Mouse (Mus musculus): Measurements from ENCODE around the gene Cdh13. TPM values are rescaled to one million over a fixed set of nuclear protein-coding genes. Genes with fewer than 3 reads are reported as not detected.

The Cdh13 gene
- polyA plus RNA-seq, 1 experiment = not detected

- Histone ChIP-seq H3K36me3 (replicated peaks; ENCODE audit: low read length) (no peaks in the 10 kb centered on the region), H3K4me3 (replicated peaks) (peak overlapping the region; percentile 54), H3K27me3 (replicated peaks) (no peaks in the 10 kb centered on the region), H3K9me3 (peaks cover 85% of the 10 kb centered on the region), H3K4me1 (no peaks in the 10 kb centered on the region)
- no peak for TF ChIP-seq GATA1 (IDR thresholded peaks at IDR 0.05; ENCODE audit: borderline replicate concordance, low read length)
- TF ChIP-seq FLI1 (IDR thresholded peaks at IDR 0.05; ENCODE audit: low read length) = no peak
These were observed 678.5 kb downstream of the Cdh13 start for GRCm38 (mm10) chr8:118961877-118962545.

GRCm38 (mm10) chr8:118965101-118965840 lies 681.7 kb downstream of the Cdh13 start:
- no peaks in the 10 kb centered on the region for H3K36me3 ChIP-seq (replicated peaks; ENCODE audit: low read length)
- H3K27me3 ChIP-seq (replicated peaks) = no peaks in the 10 kb centered on the region
- TF ChIP-seq FLI1 (IDR thresholded peaks at IDR 0.05; ENCODE audit: low read length) (no peak), GATA1 (IDR thresholded peaks at IDR 0.05; ENCODE audit: borderline replicate concordance, low read length) (no peak)
- peaks cover 93% of the 10 kb centered on the region for H3K9me3 ChIP-seq
- H3K4me1 ChIP-seq = no peaks in the 10 kb centered on the region
- no peak overlapping the region for H3K4me3 ChIP-seq (replicated peaks)

- H3K9me3 ChIP-seq = peaks cover 94% of the 10 kb centered on the region
- no peaks in the 10 kb centered on the region for H3K27me3 ChIP-seq (replicated peaks)
- no peaks in the 10 kb centered on the region for H3K36me3 ChIP-seq (replicated peaks; ENCODE audit: low read length)
- H3K4me1 ChIP-seq = no peaks in the 10 kb centered on the region
- no peak overlapping the region for H3K4me3 ChIP-seq (replicated peaks)
- no peak for TF ChIP-seq FLI1 (IDR thresholded peaks at IDR 0.05; ENCODE audit: low read length)
- no peak for TF ChIP-seq GATA1 (IDR thresholded peaks at IDR 0.05; ENCODE audit: borderline replicate concordance, low read length)
These were observed 685.4 kb downstream of the Cdh13 start for GRCm38 (mm10) chr8:118968896-118969295.

GRCm38 (mm10) chr8:118979800-118980199 lies 696.3 kb downstream of the Cdh13 start:
- no peaks in the 10 kb centered on the region for H3K36me3 ChIP-seq (replicated peaks; ENCODE audit: low read length)
- no peak overlapping the region for H3K4me3 ChIP-seq (replicated peaks)
- H3K4me1 ChIP-seq = no peaks in the 10 kb centered on the region
- TF ChIP-seq GATA1 (IDR thresholded peaks at IDR 0.05; ENCODE audit: borderline replicate concordance, low read length) (no peak), FLI1 (IDR thresholded peaks at IDR 0.05; ENCODE audit: low read length) (no peak)
- peaks cover 88% of the 10 kb centered on the region for H3K9me3 ChIP-seq
- no peaks in the 10 kb centered on the region for H3K27me3 ChIP-seq (replicated peaks)

GRCm38 (mm10) chr8:118983724-118984123 lies 700.2 kb downstream of the Cdh13 start:
- no peaks in the 10 kb centered on the region for H3K4me1 ChIP-seq
- peaks cover 87% of the 10 kb centered on the region for H3K9me3 ChIP-seq
- no peaks in the 10 kb centered on the region for H3K36me3 ChIP-seq (replicated peaks; ENCODE audit: low read length)
- TF ChIP-seq FLI1 (IDR thresholded peaks at IDR 0.05; ENCODE audit: low read length) (no peak), GATA1 (IDR thresholded peaks at IDR 0.05; ENCODE audit: borderline replicate concordance, low read length) (no peak)
- no peaks in the 10 kb centered on the region for H3K27me3 ChIP-seq (replicated peaks)
- H3K4me3 ChIP-seq (replicated peaks) = no peak overlapping the region

- Histone ChIP-seq H3K36me3 (replicated peaks; ENCODE audit: low read length) (no peaks in the 10 kb centered on the region), H3K9me3 (peaks cover 83% of the 10 kb centered on the region)
- no peak for TF ChIP-seq FLI1 (IDR thresholded peaks at IDR 0.05; ENCODE audit: low read length)
- TF ChIP-seq GATA1 (IDR thresholded peaks at IDR 0.05; ENCODE audit: borderline replicate concordance, low read length) = no peak
These were observed 703.3 kb downstream of the Cdh13 start for GRCm38 (mm10) chr8:118986796-118987195.

GRCm38 (mm10) chr8:118995641-118996188 lies 712.2 kb downstream of the Cdh13 start:
- Histone ChIP-seq H3K4me3 (replicated peaks) (no peak overlapping the region), H3K4me1 (no peaks in the 10 kb centered on the region), H3K36me3 (replicated peaks; ENCODE audit: low read length) (no peaks in the 10 kb centered on the region), H3K27me3 (replicated peaks) (no peaks in the 10 kb centered on the region), H3K9me3 (peaks cover 81% of the 10 kb centered on the region)
- TF ChIP-seq GATA1 (IDR thresholded peaks at IDR 0.05; ENCODE audit: borderline replicate concordance, low read length) = no peak
- TF ChIP-seq FLI1 (IDR thresholded peaks at IDR 0.05; ENCODE audit: low read length) = no peak

More at GRCm38 (mm10) chr8:118986796-118987195, 703.3 kb downstream of the Cdh13 start:
- no peaks in the 10 kb centered on the region for H3K27me3 ChIP-seq (replicated peaks)
- no peaks in the 10 kb centered on the region for H3K4me1 ChIP-seq
- no peak overlapping the region for H3K4me3 ChIP-seq (replicated peaks)

GRCm38 (mm10) chr8:119000595-119000994 lies 717.1 kb downstream of the Cdh13 start:
- H3K9me3 ChIP-seq = peaks cover 81% of the 10 kb centered on the region
- H3K4me1 ChIP-seq = no peaks in the 10 kb centered on the region
- no peak overlapping the region for H3K4me3 ChIP-seq (replicated peaks)
- H3K36me3 ChIP-seq (replicated peaks; ENCODE audit: low read length) = no peaks in the 10 kb centered on the region
- TF ChIP-seq FLI1 (IDR thresholded peaks at IDR 0.05; ENCODE audit: low read length) (no peak), GATA1 (IDR thresholded peaks at IDR 0.05; ENCODE audit: borderline replicate concordance, low read length) (no peak)
- no peaks in the 10 kb centered on the region for H3K27me3 ChIP-seq (replicated peaks)

- no peaks in the 10 kb centered on the region for H3K36me3 ChIP-seq (replicated peaks; ENCODE audit: low read length)
- peaks cover 91% of the 10 kb centered on the region for H3K9me3 ChIP-seq
- no peak overlapping the region for H3K4me3 ChIP-seq (replicated peaks)
- H3K4me1 ChIP-seq = no peaks in the 10 kb centered on the region
- no peaks in the 10 kb centered on the region for H3K27me3 ChIP-seq (replicated peaks)
- no peak for TF ChIP-seq GATA1 (IDR thresholded peaks at IDR 0.05; ENCODE audit: borderline replicate concordance, low read length)
- no peak for TF ChIP-seq FLI1 (IDR thresholded peaks at IDR 0.05; ENCODE audit: low read length)
These were observed 721.3 kb downstream of the Cdh13 start for GRCm38 (mm10) chr8:119004821-119005220.

GRCm38 (mm10) chr8:119018675-119019074 lies 735.1 kb downstream of the Cdh13 start:
- Histone ChIP-seq H3K36me3 (replicated peaks; ENCODE audit: low read length) (no peaks in the 10 kb centered on the region), H3K27me3 (replicated peaks) (no peaks in the 10 kb centered on the region), H3K4me3 (replicated peaks) (no peak overlapping the region), H3K9me3 (peaks cover 84% of the 10 kb centered on the region), H3K4me1 (no peaks in the 10 kb centered on the region)
- TF ChIP-seq FLI1 (IDR thresholded peaks at IDR 0.05; ENCODE audit: low read length) (no peak), GATA1 (IDR thresholded peaks at IDR 0.05; ENCODE audit: borderline replicate concordance, low read length) (no peak)

All from megakaryocyte, embryonic 14.5 days (primary cell).